Mouse (Mus musculus) embryonic facial prominence, embryonic 15.5 days (tissue): ENCODE measurements around the gene Sept8. TPM values are rescaled to one million over a fixed set of nuclear protein-coding genes. Genes with fewer than 3 reads are reported as not detected.

Experiments used
- ATAC-seq: fragments of 200-750 bp; cut with Nextera tagmentation; 2 replicates; pipeline ENCODE4 v1.8.0; 2017; ENCODE audit warnings: low read depth, moderate TSS enrichment; ENCODE audit not compliant: insufficient number of reproducible peaks, low FRiP score, low TSS enrichment
- H3K27ac ChIP-seq: fragments of 300-500 bp; sonication (generic); replicated peaks from 2 replicates; pipeline ENCODE4 v1.5.1; 2015; ENCODE audit warnings: mild to moderate bottlenecking, inconsistent platforms
- H3K27me3 ChIP-seq: fragments of 300-500 bp; sonication (generic); 2 replicates; pipeline ENCODE4 v1.6.1; 2015; ENCODE audit warnings: inconsistent platforms
- H3K36me3 ChIP-seq: fragments of 300-500 bp; sonication (generic); 2 replicates; pipeline ENCODE4 v1.6.1; 2015; ENCODE audit warnings: mild to moderate bottlenecking, inconsistent platforms
- H3K4me1 ChIP-seq: fragments of 300-500 bp; sonication (generic); 2 replicates; pipeline ENCODE4 v1.6.1; 2015; ENCODE audit warnings: inconsistent platforms
- H3K4me2 ChIP-seq: fragments of 300-500 bp; sonication (generic); replicated peaks from 2 replicates; pipeline ENCODE4 v1.6.1; 2015; ENCODE audit warnings: mild to moderate bottlenecking, inconsistent platforms
- H3K4me3 ChIP-seq: fragments of 300-500 bp; sonication (generic); replicated peaks from 2 replicates; pipeline ENCODE4 v1.5.1; 2015; ENCODE audit warnings: mild to moderate bottlenecking, inconsistent platforms
- H3K9ac ChIP-seq: fragments of 300-500 bp; sonication (generic); 2 replicates; pipeline ENCODE4 v1.6.1; 2015; ENCODE audit warnings: inconsistent platforms
- H3K9me3 ChIP-seq: fragments of 300-500 bp; sonication (generic); replicated peaks from 2 replicates; pipeline ENCODE4 v1.6.1; 2016; ENCODE audit warnings: inconsistent platforms
- WGBS: fragments of 180-500 bp; shearing (Covaris S2); methylation state at CpG from one replicate; pipeline ENCODE4 v1.1.7; 2015; 5-methylcytosine and 5-hydroxymethylcytosine counted together
- polyA plus RNA-seq: library from polyadenylated mRNA; unstranded; fragments of >200 nt; fragmentation: Nextera tagmentation; extraction: Ambion mirVana; gene quantifications from 2 replicates; pipeline ENCODE4 v1.2.1, GENCODE M21; 2015

Sept8 gene
- polyA plus RNA-seq, 1 experiment from 2014 or later: 47.9 TPM

- Histone ChIP-seq H3K4me2 (no peak overlapping the region), H3K9ac (no peak overlapping the region), H3K4me3 (no peak overlapping the region), H3K9me3 (no peaks in the 10 kb centered on the region), H3K27ac (no peak overlapping the region), H3K4me1 (peaks cover 8% of the 10 kb centered on the region), H3K36me3 (no peaks in the 10 kb centered on the region), H3K27me3 (no peaks in the 10 kb centered on the region)
- ATAC-seq: peak; percentile 15; the same call in 1 of the 2 replicates
- WGBS: 66% methylated on average over 6 of the region's 6 CpGs
These were observed 22.1 kb upstream of the Sept8 start for GRCm38 (mm10) chr11:53496946-53497345.

DNA sequence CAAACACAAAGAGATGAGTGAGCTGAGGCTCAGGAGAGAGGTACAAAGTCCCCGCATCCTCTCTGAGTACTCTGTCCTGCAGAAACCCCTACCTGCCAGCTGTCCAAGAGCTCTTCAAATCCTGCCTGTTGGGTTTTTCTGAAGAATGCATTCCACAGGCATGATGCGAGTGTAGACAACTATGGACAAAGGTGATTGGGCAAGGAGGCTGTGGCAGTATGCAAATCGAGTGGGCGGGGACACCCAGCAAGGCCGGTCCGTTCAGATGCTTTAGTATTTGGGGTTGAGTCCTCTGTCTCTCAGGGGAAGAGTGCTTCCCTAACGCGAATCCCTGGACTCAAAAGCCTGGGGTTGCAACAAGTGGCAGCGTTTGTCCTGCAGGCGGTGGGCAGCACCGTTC, 18.5 kb upstream of the Sept8 start:
- Histone ChIP-seq H3K36me3 (no peaks in the 10 kb centered on the region), H3K9ac (no peak overlapping the region), H3K4me3 (no peak overlapping the region), H3K9me3 (no peaks in the 10 kb centered on the region), H3K27ac (no peak overlapping the region), H3K4me2 (peak overlapping the region; percentile 8; the same call in 1 of the 2 replicates), H3K27me3 (no peaks in the 10 kb centered on the region), H3K4me1 (peaks cover 11% of the 10 kb centered on the region)
- ATAC-seq: no peak
- 9% methylated on average over 11 of the region's 11 CpGs for WGBS

DNA sequence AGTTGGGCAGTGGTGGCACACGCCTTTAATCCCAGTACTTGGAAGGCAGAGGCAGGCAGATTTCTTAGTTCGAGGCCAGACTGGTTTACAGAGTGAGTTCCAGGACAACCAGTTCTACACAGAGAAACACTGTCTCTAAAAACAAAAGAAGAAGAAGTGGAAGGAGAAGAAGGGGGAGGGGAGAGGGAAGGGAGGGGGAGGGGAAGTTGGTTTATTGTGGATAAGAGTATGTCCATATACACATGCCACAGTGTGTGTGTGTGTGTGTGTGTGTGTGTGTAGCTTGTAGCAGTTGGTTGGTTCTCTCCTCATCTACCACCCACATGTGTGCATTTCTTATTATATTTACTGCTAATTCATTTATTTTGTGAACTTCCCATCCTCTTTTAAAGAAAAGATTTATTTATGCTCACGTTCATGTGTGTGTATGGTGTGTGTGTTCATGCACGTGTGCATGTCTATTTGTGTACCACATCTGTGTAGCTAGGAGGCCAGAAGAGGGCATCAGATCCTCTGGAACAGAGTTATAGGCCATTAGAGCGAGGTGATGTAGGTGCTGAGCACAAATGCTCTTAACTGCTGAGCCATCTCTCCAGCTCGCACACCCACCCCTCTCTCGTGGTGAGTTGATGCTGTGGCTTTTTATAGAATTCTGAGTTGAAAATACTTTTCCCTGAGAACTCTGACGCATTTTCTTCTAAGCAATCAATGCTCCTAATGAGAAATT, 16.9 kb upstream of the Sept8 start:
- WGBS: 77% methylated on average over 8 of the region's 8 CpGs
- Histone ChIP-seq H3K4me1 (peaks cover 11% of the 10 kb centered on the region), H3K36me3 (no peaks in the 10 kb centered on the region), H3K4me3 (no peak overlapping the region), H3K9ac (no peak overlapping the region), H3K4me2 (no peak overlapping the region), H3K27ac (no peak overlapping the region), H3K27me3 (no peaks in the 10 kb centered on the region), H3K9me3 (no peaks in the 10 kb centered on the region)
- no peak for ATAC-seq

GRCm38 (mm10) chr11:53503738-53504137, 15.3 kb upstream of the Sept8 start:
- H3K9me3 ChIP-seq: no peaks in the 10 kb centered on the region
- H3K27me3 ChIP-seq: no peaks in the 10 kb centered on the region
- no peak for ATAC-seq
- H3K4me3 ChIP-seq: no peak overlapping the region
- no peak overlapping the region for H3K4me2 ChIP-seq
- peaks cover 11% of the 10 kb centered on the region for H3K4me1 ChIP-seq
- H3K9ac ChIP-seq: no peak overlapping the region
- H3K27ac ChIP-seq: no peak overlapping the region
- 80% methylated on average over 5 of the region's 5 CpGs for WGBS
- no peaks in the 10 kb centered on the region for H3K36me3 ChIP-seq

DNA sequence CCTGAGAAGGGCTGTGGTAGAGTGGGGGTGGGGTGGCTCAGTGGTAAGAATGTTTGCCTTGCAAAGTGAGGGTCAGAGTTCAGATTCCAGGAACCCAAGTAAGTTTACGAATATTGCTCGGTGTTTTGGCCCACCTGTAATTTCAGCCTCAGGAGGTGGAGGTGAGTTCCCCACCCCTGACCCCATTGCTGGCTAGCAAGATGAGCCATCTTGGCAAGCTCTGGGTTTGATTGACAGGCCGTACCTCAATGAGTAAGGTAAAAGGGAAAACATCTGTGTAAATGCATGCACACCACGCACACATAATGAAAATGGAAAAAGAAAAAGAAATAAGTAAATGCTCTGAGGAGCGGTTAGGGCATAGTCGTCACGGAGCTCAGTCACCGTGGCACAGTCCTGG, 14.7 kb upstream of the Sept8 start:
- no peak overlapping the region for H3K4me3 ChIP-seq
- H3K4me2 ChIP-seq: no peak overlapping the region
- H3K9me3 ChIP-seq: no peaks in the 10 kb centered on the region
- H3K36me3 ChIP-seq: no peaks in the 10 kb centered on the region
- H3K9ac ChIP-seq: no peak overlapping the region
- H3K4me1 ChIP-seq: peaks cover 11% of the 10 kb centered on the region
- no peaks in the 10 kb centered on the region for H3K27me3 ChIP-seq
- no peak for ATAC-seq
- WGBS: 84% methylated on average over 8 of the region's 8 CpGs
- no peak overlapping the region for H3K27ac ChIP-seq

DNA sequence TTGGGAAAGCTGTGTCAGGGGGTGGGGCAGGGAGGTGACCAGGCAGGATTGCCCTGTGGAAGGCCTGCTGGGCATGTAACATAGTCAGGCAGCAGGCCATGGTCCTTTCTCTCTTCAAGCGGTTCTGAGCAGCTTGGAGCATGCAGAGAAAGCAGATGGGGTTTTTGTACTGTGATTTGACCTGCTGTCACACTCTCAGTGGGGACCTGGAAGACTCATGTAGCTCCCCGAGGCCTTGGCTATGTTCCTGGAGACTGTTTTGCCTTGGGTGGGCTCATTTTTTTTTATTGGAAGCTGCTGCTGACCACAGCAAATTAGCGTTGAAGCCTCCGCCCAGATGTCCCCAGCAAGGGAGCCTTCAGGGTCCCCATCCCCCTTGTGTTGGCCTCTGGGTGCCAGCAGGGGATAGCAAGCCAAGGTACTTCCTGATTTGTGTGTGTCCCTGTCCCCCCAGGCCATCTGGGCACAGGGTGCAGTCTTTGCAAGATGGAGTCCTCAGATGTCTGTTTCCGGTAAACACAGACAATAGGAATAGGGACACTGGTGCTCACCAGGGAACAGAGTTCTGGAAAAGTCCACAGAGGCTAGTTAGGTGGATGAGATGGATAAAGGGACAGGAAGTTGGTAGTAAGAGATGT, 13.9 kb upstream of the Sept8 start:
- no peak for ATAC-seq
- Histone ChIP-seq H3K4me2 (no peak overlapping the region), H3K9me3 (no peaks in the 10 kb centered on the region), H3K27me3 (no peaks in the 10 kb centered on the region), H3K4me3 (no peak overlapping the region), H3K36me3 (no peaks in the 10 kb centered on the region), H3K9ac (no peak overlapping the region), H3K4me1 (peaks cover 11% of the 10 kb centered on the region), H3K27ac (no peak overlapping the region)
- 53% methylated on average over 5 of the region's 5 CpGs for WGBS

DNA sequence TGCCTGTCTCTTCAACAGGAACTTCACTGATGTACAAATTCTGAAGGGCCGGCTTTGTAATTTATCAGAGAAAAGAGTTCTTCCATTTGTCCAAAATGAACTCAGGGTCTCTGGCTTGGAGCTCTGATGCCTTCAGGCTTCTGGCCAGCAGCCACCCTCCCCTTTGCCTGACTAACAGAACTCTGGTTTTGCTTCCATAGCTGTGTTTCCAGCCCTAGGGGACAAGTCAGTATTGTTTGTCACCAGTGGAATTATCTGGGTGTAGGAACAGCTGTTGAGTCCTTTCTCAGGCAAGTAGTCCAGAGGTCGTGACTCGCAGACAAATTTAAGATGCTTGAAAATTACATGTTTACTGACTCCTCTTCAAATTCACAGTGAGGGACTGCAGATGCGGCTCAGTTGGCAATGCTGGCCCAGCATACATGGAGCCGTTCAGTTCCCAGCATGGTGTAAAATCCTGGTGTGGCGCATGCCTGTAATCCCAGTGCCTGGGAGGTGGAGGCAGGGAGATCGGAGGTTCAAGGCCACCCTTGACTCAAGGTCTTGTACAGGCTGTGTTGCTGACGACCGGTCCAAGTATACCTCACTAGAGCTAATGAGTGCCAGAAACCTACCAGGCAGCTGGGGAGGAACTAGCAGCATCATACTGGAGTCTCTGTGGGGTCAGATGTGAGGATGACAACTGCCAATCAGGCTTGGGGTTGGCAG, 11.8 kb upstream of the Sept8 start:
- H3K36me3 ChIP-seq: no peaks in the 10 kb centered on the region
- no peak for ATAC-seq
- 76% methylated on average over 9 of the region's 9 CpGs for WGBS

GRCm38 (mm10) chr11:53508152-53508551, 10.9 kb upstream of the Sept8 start:
- no peak overlapping the region for H3K27ac ChIP-seq
- H3K4me3 ChIP-seq: no peak overlapping the region
- H3K36me3 ChIP-seq: no peaks in the 10 kb centered on the region
- no peaks in the 10 kb centered on the region for H3K9me3 ChIP-seq
- no peaks in the 10 kb centered on the region for H3K27me3 ChIP-seq
- H3K9ac ChIP-seq: no peak overlapping the region
- ATAC-seq: no peak
- WGBS: 62% methylated on average over 7 of the region's 7 CpGs
- H3K4me2 ChIP-seq: no peak overlapping the region
- peaks cover 3% of the 10 kb centered on the region; the same call in 1 of the 2 replicates for H3K4me1 ChIP-seq

More for the DNA sequence above, 11.8 kb upstream of the Sept8 start:
- peaks cover 3% of the 10 kb centered on the region; the same call in 1 of the 2 replicates for H3K4me1 ChIP-seq
- no peak overlapping the region for H3K9ac ChIP-seq
- no peaks in the 10 kb centered on the region for H3K9me3 ChIP-seq
- H3K4me2 ChIP-seq: no peak overlapping the region
- no peaks in the 10 kb centered on the region for H3K27me3 ChIP-seq
- no peak overlapping the region for H3K4me3 ChIP-seq
- H3K27ac ChIP-seq: no peak overlapping the region

GRCm38 (mm10) chr11:53508591-53508990, 10.5 kb upstream of the Sept8 start:
- Histone ChIP-seq H3K9ac (no peak overlapping the region), H3K36me3 (no peaks in the 10 kb centered on the region), H3K27me3 (no peaks in the 10 kb centered on the region), H3K4me1 (peaks cover 3% of the 10 kb centered on the region; the same call in 1 of the 2 replicates), H3K9me3 (no peaks in the 10 kb centered on the region), H3K4me3 (no peak overlapping the region), H3K4me2 (no peak overlapping the region), H3K27ac (no peak overlapping the region)
- no peak for ATAC-seq
- 51% methylated on average over 3 of the region's 3 CpGs for WGBS

- Histone ChIP-seq H3K36me3 (no peaks in the 10 kb centered on the region), H3K27me3 (no peaks in the 10 kb centered on the region), H3K9me3 (no peaks in the 10 kb centered on the region), H3K4me3 (no peak overlapping the region), H3K4me1 (no peaks in the 10 kb centered on the region), H3K27ac (no peak overlapping the region), H3K4me2 (no peak overlapping the region), H3K9ac (no peak overlapping the region)
- no peak for ATAC-seq
- 50% methylated on average over 5 of the region's 5 CpGs for WGBS
These were observed 8.7 kb upstream of the Sept8 start for GRCm38 (mm10) chr11:53510351-53510750.

DNA sequence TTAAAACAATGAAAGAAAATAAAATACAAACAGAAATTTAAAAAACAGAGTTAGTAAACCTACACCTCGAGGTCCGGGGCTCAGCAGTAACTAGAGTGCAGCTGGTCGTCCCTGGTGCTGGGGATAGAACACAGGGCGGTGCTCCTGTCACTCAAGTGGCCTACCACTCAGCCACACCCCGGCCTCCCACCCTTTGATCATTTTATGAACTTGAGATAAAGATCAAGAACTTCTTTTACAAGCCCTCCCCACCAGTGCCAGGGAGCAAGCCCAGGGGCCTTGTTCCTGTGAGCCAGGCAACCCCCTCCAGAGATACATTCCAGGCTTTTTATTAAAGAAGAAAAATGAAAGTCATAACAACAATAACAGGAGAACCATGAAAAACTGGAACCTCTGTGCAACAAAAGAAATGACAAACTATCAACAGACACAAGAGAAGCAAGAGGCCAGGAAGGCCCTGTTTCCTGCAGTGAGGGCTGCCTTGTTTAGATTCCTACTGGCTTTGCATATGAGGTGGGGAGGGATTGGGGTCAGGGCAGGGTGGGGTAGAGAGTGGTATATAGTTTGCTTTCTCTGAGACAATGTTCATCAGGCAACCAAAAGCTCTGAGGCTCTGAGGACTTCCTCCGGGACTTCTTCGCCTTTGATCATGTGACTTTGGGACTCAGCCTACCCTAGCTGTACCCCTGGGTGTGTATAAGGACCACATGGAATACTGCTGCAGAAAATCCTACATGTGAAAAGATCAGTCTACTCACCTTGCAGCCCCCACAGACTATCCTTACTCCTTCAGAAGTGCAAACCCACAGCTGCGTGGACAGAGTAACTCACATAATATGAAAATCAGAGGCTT, 2.1 kb upstream of the Sept8 start:
- H3K36me3 ChIP-seq: no peaks in the 10 kb centered on the region
- peaks cover 37% of the 10 kb centered on the region for H3K4me1 ChIP-seq
- peak overlapping the region; percentile 28; the same call in 1 of the 2 replicates for H3K27ac ChIP-seq
- no peaks in the 10 kb centered on the region for H3K27me3 ChIP-seq
- no peak overlapping the region for H3K4me2 ChIP-seq
- WGBS: 47% methylated on average over 8 of the region's 8 CpGs
- no peak overlapping the region for H3K9ac ChIP-seq
- no peak for ATAC-seq
- no peak overlapping the region for H3K4me3 ChIP-seq
- H3K9me3 ChIP-seq: no peaks in the 10 kb centered on the region
